Mouse (Mus musculus): ENCODE results near the gene Gm47289. TPM values are rescaled to one million over a fixed set of nuclear protein-coding genes. Genes with fewer than 3 reads are reported as not detected.

Gm47289 gene
- polyA plus RNA-seq (2016; fragmentation: Nextera tagmentation; extraction: Ambion mirVana) = not detected in 2 replicates

- no peaks in the 10 kb centered on the region for H3K4me1 ChIP-seq
- WGBS = 54% methylated on average over 4 of the region's 4 CpGs
- H3K9me3 ChIP-seq = no peaks in the 10 kb centered on the region
- no peak within 1 kb of the TSS for H3K9ac ChIP-seq
- H3K4me3 ChIP-seq = no peak within 1 kb of the TSS
- no peak within 1 kb of the TSS for H3K4me2 ChIP-seq (replicated peaks)
- no peak within 1 kb of the TSS for H3K27ac ChIP-seq
- peaks cover 22% of the 10 kb centered on the region for H3K27me3 ChIP-seq
- no peak for ATAC-seq (ENCODE audit: insufficient number of reproducible peaks, insufficient read depth, low FRiP score, low TSS enrichment)
- no peaks in the 10 kb centered on the region for H3K36me3 ChIP-seq
Measured at GRCm38 (mm10) chr9:119158861-119159260, at the start of gene Gm47289. Gene Gm47289, plus strand, starts transcription at chr9:119159161.

GRCm38 (mm10) chr9:119109685-119110353 lies 49.1 kb upstream of the Gm47289 start:
- no peak for ATAC-seq (ENCODE audit: insufficient number of reproducible peaks, insufficient read depth, low FRiP score, low TSS enrichment)
- no peak overlapping the region for H3K4me3 ChIP-seq
- H3K4me1 ChIP-seq = peaks cover 23% of the 10 kb centered on the region
- no peak overlapping the region for H3K4me2 ChIP-seq (replicated peaks)
- H3K27me3 ChIP-seq = no peaks in the 10 kb centered on the region
- no peaks in the 10 kb centered on the region for H3K36me3 ChIP-seq
- WGBS = 28% methylated on average over 12 of the region's 12 CpGs
- no peak overlapping the region for H3K9ac ChIP-seq
- peak overlapping the region; percentile 56 for H3K27ac ChIP-seq
- no peaks in the 10 kb centered on the region for H3K9me3 ChIP-seq

- peak overlapping the region; percentile 56; the same call in 1 of the 2 replicates for H3K27ac ChIP-seq
- WGBS = 40% methylated on average over 3 of the region's 3 CpGs
Measured at GRCm38 (mm10) chr9:119110640-119111039, 48.3 kb upstream of the Gm47289 start.

GRCm38 (mm10) chr9:119114911-119115310 lies 44.0 kb upstream of the Gm47289 start:
- no peak for ATAC-seq (ENCODE audit: insufficient number of reproducible peaks, insufficient read depth, low FRiP score, low TSS enrichment)
- WGBS = 83% methylated on average over 17 of the region's 17 CpGs
- H3K4me3 ChIP-seq = no peak overlapping the region

More at GRCm38 (mm10) chr9:119110640-119111039, 48.3 kb upstream of the Gm47289 start:
- Histone ChIP-seq H3K4me1 (peaks cover 23% of the 10 kb centered on the region), H3K9ac (no peak overlapping the region), H3K36me3 (no peaks in the 10 kb centered on the region), H3K4me3 (no peak overlapping the region), H3K4me2 (replicated peaks) (no peak overlapping the region), H3K9me3 (no peaks in the 10 kb centered on the region), H3K27me3 (no peaks in the 10 kb centered on the region)
- no peak for ATAC-seq (ENCODE audit: insufficient number of reproducible peaks, insufficient read depth, low FRiP score, low TSS enrichment)

GRCm38 (mm10) chr9:119119409-119120167 lies 39.4 kb upstream of the Gm47289 start:
- Histone ChIP-seq H3K27me3 (no peaks in the 10 kb centered on the region), H3K9ac (no peak overlapping the region), H3K36me3 (no peaks in the 10 kb centered on the region), H3K9me3 (no peaks in the 10 kb centered on the region), H3K27ac (no peak overlapping the region), H3K4me2 (replicated peaks) (no peak overlapping the region), H3K4me1 (0 out of 2 replicates have a peak, but pooled peaks cover 3% of the 10 kb centered on the region), H3K4me3 (no peak overlapping the region)
- 88% methylated on average over 19 of the region's 19 CpGs for WGBS
- ATAC-seq (ENCODE audit: insufficient number of reproducible peaks, insufficient read depth, low FRiP score, low TSS enrichment) = no peak

More at GRCm38 (mm10) chr9:119114911-119115310, 44.0 kb upstream of the Gm47289 start:
- Histone ChIP-seq H3K9ac (no peak overlapping the region), H3K36me3 (no peaks in the 10 kb centered on the region), H3K27me3 (no peaks in the 10 kb centered on the region), H3K4me2 (replicated peaks) (no peak overlapping the region), H3K27ac (no peak overlapping the region), H3K4me1 (peaks cover 13% of the 10 kb centered on the region), H3K9me3 (no peaks in the 10 kb centered on the region)

GRCm38 (mm10) chr9:119120168-119120560 lies 38.8 kb upstream of the Gm47289 start:
- Histone ChIP-seq H3K27me3 (no peaks in the 10 kb centered on the region), H3K27ac (no peak overlapping the region), H3K9me3 (no peaks in the 10 kb centered on the region), H3K4me2 (replicated peaks) (no peak overlapping the region), H3K36me3 (no peaks in the 10 kb centered on the region), H3K4me1 (0 out of 2 replicates have a peak, but pooled peaks cover 3% of the 10 kb centered on the region), H3K9ac (no peak overlapping the region), H3K4me3 (no peak overlapping the region)
- ATAC-seq (ENCODE audit: insufficient number of reproducible peaks, insufficient read depth, low FRiP score, low TSS enrichment) = no peak
- 73% methylated on average over 3 of the region's 3 CpGs for WGBS

GRCm38 (mm10) chr9:119122596-119123369 lies 36.2 kb upstream of the Gm47289 start:
- ATAC-seq (ENCODE audit: insufficient number of reproducible peaks, insufficient read depth, low FRiP score, low TSS enrichment) = no peak
- no peaks in the 10 kb centered on the region for H3K9me3 ChIP-seq
- WGBS = 77% methylated on average over 18 of the region's 18 CpGs
- no peak overlapping the region for H3K9ac ChIP-seq
- H3K27ac ChIP-seq = no peak overlapping the region
- no peaks in the 10 kb centered on the region for H3K27me3 ChIP-seq
- H3K36me3 ChIP-seq = no peaks in the 10 kb centered on the region
- no peak overlapping the region for H3K4me2 ChIP-seq (replicated peaks)
- H3K4me3 ChIP-seq = no peak overlapping the region
- H3K4me1 ChIP-seq = 0 out of 2 replicates have a peak, but pooled peaks cover 3% of the 10 kb centered on the region

GRCm38 (mm10) chr9:119128436-119129181 lies 30.4 kb upstream of the Gm47289 start:
- H3K9me3 ChIP-seq = no peaks in the 10 kb centered on the region
- no peak overlapping the region for H3K4me2 ChIP-seq (replicated peaks)
- H3K27ac ChIP-seq = no peak overlapping the region
- no peak overlapping the region for H3K4me3 ChIP-seq
- no peak overlapping the region for H3K9ac ChIP-seq
- H3K4me1 ChIP-seq = no peaks in the 10 kb centered on the region; the same call in 1 of the 2 replicates
- no peaks in the 10 kb centered on the region for H3K36me3 ChIP-seq
- no peak for ATAC-seq (ENCODE audit: insufficient number of reproducible peaks, insufficient read depth, low FRiP score, low TSS enrichment)
- 77% methylated on average over 12 of the region's 12 CpGs for WGBS
- H3K27me3 ChIP-seq = no peaks in the 10 kb centered on the region

GRCm38 (mm10) chr9:119130692-119131091 lies 28.3 kb upstream of the Gm47289 start:
- no peak overlapping the region for H3K9ac ChIP-seq
- no peak overlapping the region for H3K4me2 ChIP-seq (replicated peaks)
- H3K4me3 ChIP-seq = no peak overlapping the region
- WGBS = 66% methylated on average over 5 of the region's 5 CpGs
- H3K4me1 ChIP-seq = no peaks in the 10 kb centered on the region; the same call in 1 of the 2 replicates
- H3K36me3 ChIP-seq = no peaks in the 10 kb centered on the region
- ATAC-seq (ENCODE audit: insufficient number of reproducible peaks, insufficient read depth, low FRiP score, low TSS enrichment) = no peak
- no peaks in the 10 kb centered on the region for H3K27me3 ChIP-seq
- no peaks in the 10 kb centered on the region for H3K9me3 ChIP-seq
- H3K27ac ChIP-seq = no peak overlapping the region

- Histone ChIP-seq H3K27ac (no peak overlapping the region), H3K27me3 (no peaks in the 10 kb centered on the region), H3K9me3 (no peaks in the 10 kb centered on the region), H3K9ac (no peak overlapping the region), H3K4me1 (no peaks in the 10 kb centered on the region), H3K36me3 (no peaks in the 10 kb centered on the region), H3K4me3 (no peak overlapping the region), H3K4me2 (replicated peaks) (no peak overlapping the region)
- 85% methylated on average over 2 of the region's 2 CpGs for WGBS
- no peak for ATAC-seq (ENCODE audit: insufficient number of reproducible peaks, insufficient read depth, low FRiP score, low TSS enrichment)
Measured at GRCm38 (mm10) chr9:119138836-119139235, 20.1 kb upstream of the Gm47289 start.

- no peaks in the 10 kb centered on the region for H3K4me1 ChIP-seq
- 79% methylated on average over 5 of the region's 5 CpGs for WGBS
- H3K27ac ChIP-seq = no peak overlapping the region
- H3K36me3 ChIP-seq = no peaks in the 10 kb centered on the region
- ATAC-seq (ENCODE audit: insufficient number of reproducible peaks, insufficient read depth, low FRiP score, low TSS enrichment) = no peak
- H3K27me3 ChIP-seq = no peaks in the 10 kb centered on the region
- H3K4me2 ChIP-seq (replicated peaks) = no peak overlapping the region
- no peaks in the 10 kb centered on the region for H3K9me3 ChIP-seq
- H3K9ac ChIP-seq = no peak overlapping the region
- H3K4me3 ChIP-seq = no peak overlapping the region
Measured at GRCm38 (mm10) chr9:119142066-119142465, 16.9 kb upstream of the Gm47289 start.
